Mouse (Mus musculus): ENCODE measurements around the gene Tfip11. TPM values are rescaled to one million over a fixed set of nuclear protein-coding genes. Genes with fewer than 3 reads are reported as not detected.

Gene Tfip11
- total RNA-seq, 2 experiments from 2014 or later: 20.5 to 20.8 TPM

DNA sequence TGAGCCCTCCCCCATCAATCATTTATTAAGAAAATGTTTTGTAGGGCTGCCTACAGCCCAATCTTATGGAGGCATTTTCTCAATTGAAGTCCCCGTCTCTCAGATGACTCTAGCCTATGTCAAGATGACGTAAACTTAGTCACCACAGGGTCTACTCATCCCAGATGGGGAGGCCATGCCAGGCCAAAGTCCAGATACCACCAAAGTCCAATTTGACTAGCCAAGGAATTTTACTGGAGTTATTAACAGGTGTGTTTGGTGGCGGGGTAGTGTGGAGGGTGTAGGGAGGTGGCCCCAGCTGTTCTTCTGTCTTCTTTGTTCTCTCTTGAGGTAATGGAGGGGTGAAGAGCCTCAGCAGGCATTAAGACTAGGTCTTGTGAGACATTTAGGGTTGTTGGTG, 33.9 kb downstream of the Tfip11 start:
- no peak for DNase-seq

DNA sequence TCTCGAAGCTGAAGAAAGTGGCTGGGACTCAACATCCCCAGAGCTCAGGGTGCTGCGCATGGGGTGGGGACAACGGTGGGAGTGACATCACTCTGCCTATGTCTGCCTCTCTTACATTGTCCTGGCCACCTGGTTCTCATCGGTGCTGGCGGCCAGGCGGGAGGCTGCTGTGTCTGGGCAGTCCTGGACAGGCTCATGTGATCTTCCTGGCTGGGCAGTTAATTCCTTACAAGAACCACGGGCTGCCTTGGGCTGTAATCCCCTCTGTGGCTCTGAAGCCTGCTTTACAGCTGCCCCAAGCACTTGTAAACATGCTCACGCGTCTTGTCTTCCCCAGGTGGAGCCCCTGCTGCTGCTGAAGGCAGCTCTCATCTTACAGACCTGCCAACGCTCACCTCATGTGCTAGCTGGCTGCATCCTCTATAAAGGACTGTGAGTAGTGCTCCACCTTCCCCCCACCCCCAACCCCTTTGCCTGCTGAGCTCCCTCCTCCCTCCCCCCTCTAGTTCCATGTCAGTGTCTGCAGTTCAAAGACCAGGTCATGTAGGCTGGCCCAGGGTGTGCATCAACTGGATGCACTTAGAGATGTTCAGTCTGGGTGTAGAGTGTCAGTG, 38.1 kb downstream of the Tfip11 start:
- no peak for DNase-seq

DNA sequence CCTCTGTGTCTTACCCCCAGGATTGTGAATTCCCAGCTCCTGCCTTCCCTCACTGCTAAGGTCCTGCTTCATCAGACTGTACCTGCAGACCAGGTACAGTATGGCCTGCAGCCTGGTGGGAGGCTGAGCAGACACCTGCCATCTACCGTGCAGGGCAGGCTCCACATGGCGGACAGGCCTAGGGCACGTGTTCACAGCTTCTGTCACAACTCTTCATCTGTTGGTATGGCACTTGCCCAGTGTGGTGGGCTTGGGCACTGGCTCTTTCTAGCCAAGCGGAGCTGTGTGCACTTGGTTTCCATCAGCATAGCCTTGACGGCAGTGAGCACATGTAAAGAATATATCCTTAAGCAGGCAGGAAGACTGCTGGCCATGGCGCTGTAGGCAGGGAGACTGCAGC, 40.7 kb downstream of the Tfip11 start:
- DNase-seq: no peak

DNA sequence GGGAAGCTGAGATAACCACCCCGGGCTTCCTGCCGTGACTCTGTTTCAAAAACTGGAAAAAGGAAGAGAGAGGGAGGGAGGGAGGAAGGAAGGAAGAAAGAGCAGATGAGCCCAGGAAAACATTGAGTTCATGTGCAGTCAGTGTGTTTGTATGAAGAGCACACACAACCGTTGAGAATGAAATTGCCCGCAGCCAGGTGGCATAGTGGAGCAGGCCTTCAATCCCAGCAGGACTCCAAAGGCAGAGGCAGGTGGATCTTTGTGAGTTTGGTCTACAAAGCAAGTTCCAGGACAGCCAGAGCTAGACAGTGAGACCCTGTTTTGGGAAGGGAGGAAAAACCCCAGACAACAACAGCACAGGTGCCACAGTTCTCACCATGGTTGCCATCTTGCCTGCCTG, 41.2 kb downstream of the Tfip11 start:
- no peak for DNase-seq

DNA sequence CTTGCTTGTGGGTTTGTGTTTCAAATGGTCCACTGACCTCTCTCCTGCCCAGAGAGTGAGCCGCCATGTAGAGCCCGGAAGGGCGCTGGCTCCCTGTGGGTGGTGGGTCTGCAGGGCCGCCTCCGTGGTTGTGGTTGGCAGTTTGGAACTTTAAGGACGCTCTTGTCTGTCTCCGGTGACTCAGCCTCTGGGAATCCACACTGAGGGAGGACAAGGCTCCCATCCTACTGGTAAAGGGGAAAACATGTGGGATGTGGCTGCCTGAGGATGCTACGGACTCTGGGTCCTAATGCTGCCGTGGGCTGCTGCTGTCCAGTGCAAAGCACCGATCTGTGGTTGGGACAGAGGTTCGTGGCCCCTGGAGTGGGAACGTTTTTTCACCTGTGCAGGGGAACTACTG, 41.8 kb downstream of the Tfip11 start:
- no peak for DNase-seq

DNA sequence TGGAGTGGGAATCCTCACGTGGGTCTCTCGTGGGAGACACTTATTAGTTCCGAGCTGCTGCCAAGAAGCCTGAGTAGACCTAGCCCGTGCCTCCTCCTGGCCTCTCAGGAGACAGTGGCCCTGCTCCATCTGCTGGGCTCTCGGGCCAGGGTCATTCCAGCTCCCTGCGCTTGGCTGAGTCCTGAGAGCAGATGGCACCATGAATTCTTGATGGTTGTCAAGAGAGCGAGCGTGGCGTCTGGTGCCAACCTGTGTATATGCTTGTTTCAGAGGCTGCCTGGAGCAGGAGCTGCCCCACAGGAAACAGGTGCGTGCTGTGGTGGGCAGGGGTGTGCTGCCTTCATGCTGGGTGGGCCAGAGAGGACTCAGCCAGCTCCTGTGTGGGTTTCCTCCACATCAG, 42.5 kb downstream of the Tfip11 start:
- DNase-seq: no peak

DNA sequence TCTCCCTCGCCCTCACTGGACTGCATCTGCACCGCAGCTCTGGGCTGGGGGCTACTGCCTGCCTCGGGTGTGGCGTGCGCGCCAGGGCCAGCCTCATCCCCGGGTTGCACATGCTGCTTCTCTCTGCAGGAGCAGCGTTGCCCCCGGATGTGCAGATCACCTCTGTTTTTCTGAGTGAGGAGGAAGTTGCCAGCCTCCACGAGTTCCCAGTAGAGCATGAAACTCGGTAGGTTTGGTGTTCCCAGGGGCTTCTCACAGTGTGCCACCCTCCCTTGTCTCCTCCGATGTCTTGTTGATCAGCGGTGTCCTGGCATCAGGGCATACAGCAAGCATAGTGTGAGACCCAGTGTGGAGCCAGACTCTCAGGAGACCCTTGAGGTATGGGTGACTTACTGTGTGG, 43.2 kb downstream of the Tfip11 start:
- no peak for DNase-seq

DNA sequence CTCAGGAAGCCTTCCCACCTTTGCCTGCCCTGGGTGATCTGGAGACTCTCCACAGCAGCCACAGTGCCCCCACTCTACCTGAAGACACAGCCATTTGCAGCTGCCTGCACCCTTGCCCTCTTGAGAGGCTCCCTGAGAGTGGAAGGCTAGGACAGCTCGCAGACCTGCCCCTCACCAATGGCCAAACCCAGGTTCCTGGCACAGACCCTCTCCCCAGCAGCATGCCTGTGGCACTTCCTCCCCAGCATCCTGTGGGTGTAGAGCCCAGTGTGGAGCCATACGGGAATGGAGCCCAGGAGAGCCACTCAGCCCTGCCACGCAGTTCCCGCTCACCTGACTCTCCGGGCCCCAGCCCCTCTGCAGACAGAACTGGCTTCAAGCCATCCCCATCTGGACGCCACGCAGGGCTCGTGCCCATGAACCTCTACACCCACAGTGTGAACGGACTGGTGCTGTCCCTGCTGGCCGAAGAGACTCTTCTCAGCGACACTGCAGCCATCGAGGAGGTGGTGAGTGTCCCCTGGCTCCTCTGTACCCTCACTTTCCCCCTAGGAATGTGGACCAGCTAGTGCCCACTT, 44.2 kb downstream of the Tfip11 start:
- DNase-seq: no peak

DNA sequence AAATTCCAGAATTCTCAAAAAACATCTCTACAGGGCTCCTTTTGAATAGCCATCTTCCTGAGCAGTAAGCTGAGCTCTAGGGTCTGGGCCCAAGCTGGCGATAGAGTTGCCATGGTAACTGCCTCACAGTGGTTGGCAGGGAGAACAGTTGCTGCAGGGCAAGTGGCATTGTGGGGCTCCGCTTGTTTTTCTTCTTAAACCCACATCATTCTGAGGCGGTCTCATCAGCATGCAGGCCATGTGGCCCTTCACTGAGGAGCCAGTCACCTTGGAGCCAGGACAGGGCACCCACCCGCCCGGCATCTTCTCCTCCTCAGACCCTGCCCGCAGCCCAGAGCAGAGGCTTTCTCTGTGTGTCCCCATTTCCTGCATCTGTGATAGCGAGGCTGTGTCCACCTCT, 45.8 kb downstream of the Tfip11 start:
- DNase-seq: no peak

DNA sequence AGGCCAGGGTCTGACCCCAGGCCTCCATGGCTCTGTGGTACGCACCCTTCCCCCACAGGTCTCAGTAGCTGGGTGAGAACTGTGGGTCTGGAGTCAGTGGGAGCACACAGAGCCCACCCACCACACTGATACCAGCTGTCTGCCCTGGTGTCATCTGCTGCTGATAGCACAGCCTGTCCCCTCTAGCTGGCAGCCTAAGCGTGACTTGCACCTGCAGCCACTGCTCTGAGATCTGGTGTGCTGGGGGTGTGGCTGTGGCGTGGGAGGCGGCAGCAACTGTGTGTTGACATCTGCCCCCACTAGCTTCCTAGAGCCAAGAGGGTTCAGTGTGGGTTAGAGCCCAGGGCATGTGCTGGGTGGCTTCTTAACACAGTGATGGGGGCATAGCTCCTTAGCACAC, 50.0 kb downstream of the Tfip11 start:
- no peak for DNase-seq

DNA sequence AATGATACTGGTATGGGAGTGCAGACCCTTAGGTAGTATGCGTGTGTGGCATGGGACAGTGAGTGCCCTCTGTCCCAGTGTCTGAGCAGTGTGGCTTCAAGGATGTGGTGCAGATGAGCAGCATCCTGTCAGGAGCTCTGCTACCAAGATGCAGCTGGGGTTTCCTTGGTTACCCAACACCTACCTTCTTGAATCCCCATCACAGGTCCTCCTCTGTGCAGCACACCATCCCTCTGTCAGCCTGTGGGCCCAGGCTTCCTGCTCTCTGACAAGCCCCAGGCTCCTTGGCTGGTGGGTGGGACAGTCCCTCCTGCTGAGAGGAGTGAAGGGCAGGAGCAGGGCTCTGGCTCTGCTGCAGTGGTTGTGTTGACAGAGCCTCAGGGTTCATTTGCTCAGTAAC, 51.2 kb downstream of the Tfip11 start:
- DNase-seq: no peak

DNA sequence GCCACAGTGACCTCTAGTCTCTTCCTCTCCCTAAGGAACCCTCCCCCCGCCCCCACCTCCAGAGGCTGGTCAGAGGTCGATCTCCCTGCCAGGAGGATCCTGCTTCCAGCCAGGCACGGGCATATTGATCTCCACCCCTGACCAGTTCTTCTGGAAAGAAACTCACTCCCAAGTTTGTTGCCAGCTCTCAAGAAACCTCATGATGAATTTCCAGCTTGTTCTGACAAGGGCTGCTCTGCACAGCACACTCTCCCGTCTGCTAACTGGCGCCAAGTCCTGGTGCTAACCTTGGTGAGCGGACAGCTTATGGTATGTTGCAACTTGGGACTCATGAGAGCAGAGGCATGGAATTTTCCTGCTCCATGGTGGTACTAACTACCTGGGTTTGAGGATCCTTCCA, 52.6 kb downstream of the Tfip11 start:
- no peak for DNase-seq

DNA sequence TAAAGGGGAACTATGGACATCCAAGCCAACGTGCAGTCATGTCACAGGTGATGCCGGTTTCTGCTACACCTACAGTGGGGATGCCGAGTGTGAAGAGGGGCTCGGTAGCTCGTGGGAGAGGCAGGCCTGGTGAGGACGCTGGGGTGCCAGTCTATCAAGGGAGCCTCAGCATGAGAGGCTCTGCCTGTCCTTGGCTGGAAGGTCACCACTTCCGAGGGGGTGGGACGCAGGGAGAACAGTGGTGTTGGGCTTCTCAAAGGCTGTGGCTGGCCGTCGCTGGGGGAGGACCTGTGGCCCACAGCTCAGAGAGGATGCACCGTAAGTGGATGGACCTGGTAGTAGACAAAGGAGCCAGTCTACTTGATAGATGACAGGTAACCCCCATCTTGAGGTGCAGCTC, 55.0 kb downstream of the Tfip11 start:
- no peak for DNase-seq

DNA sequence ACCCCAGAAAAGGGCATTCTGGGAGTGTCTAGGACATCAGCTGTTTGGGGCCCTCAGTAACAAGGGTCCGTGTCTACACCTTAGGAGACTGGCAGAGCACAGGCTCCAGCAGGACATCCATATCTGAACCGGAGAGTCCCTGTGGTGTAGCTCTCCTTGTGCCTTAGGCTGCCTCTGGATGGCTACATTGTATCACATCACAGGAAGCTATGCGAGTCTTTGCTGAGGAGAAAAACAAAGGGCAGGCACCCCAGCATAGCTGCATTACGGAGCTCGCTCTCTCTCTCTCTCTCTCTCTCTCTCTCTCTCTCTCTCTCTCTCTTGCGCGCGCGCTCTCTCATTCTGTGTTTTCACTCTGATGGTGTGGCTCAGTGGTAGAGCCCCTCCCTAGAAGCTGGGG, 55.9 kb downstream of the Tfip11 start:
- no peak for DNase-seq

DNA sequence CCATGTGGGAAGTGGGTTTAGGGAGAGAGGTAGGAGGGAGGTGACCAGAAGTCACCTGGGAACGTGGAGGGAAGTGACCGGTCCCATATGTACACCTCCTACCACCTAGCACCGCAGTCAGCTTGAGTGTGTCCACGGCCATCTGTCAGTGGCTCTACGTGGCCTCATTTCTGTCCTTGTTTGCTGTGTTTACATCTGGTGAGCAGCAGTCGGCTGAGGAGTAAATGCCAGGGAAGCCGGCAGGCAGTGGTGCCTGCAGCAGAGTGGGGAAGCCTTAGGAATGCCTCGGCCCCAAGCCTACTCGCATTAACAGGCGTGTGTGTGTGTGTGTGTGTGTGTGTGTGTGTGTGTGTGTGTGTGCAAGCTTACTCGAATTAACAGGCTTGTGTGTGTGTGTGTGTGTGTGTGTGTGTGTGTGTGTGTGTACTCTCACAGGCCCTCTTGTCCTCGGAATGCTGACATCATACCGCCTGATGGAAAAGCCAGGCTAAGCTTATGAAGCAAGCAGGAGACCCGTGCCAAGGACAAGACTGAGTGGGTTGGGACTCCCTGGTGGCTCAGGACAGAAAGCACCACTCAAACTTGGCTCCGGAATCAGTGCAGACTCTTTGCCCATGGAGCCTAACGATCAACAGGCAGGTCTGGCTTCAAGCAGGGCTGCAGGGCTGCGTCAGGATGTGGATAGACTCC, 56.6 kb downstream of the Tfip11 start:
- DNase-seq: peak; percentile 47 to 73

DNA sequence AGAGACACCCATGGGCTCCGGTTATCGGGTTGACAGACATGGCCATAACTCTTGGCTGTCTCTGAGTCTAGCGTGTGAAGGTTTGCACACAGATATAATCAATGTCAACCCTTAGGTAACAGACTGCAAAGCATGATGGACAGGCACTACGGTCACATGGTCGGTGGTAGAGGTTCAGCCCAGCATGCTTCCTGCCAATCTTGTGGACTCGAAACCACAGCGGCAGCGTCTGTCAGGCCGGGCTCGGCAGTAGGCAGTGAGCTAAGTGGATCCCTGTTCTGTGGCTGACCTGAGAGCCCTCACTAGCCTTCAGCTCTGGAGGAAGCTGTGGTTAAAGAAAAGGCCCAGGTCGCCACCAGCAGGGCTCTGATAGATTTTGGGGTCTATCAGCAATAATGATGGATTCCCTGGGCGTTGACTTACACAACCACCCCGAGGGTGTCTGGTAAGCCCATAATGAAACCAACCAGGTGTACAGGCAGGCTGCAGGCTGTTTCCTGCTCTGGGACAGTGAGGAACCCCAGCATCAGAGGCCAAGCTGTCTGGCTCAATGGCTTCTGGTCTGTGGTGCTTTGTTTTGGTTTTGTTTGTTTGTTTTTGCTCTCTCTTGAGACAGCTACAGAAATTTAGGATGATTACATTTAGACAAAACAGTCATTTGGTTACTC, 58.8 kb downstream of the Tfip11 start:
- DNase-seq: no peak

DNA sequence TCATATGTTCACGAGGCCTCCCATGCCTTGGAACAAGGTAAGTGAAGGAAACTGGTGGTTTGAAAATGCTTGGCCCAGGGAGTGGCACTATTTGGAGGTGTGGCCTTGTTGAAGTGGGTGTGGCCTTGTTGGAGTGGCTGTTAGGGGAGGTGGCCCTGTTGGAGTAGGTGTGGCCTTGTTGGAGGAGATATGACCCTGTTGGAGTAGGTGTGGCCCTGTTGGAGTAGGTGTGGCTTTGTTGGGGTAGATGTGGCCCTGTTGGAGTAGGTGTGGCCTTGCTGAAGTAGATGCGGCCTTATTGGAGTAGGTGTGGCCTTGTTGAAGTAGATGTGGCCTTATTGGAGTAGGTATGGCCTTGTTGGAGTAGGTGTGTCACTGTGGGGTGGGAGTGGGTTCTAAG, 59.8 kb downstream of the Tfip11 start:
- no peak for DNase-seq

Other genes with a start within 250 kb of the Tfip11 start
- 1 to 10 TPM; 5.7 to 6.6 TPM for gene Cryba4, start 73.8 kb upstream of the Tfip11 start, total RNA-seq (2021)
- 1 to 10 TPM; 2.0 to 3.1 TPM for gene Crybb1, start 70.5 kb upstream of the Tfip11 start, total RNA-seq (2021)
- 10 to 100 TPM; 47.1 to 50.0 TPM for gene Tpst2, start 49.7 kb upstream of the Tfip11 start, total RNA-seq (2021)
- gene Srrd, start 16.7 kb downstream of the Tfip11 start, total RNA-seq (2021): 10 to 100 TPM in 1 of 2 experiments, 1 to 10 TPM in 1; 6.8 to 10.0 TPM
- 10 to 100 TPM; 10.5 to 12.4 TPM for gene Hps4, start 16.7 kb downstream of the Tfip11 start, total RNA-seq (2021)
- gene Gm6583, start 29.7 kb downstream of the Tfip11 start, total RNA-seq (2021): not detected
- under 1 TPM; 0.42 to 0.87 TPM for gene Asphd2, start 68.5 kb downstream of the Tfip11 start, total RNA-seq (2021)
- not detected for gene Gm6588, start 123.1 kb downstream of the Tfip11 start, total RNA-seq (2021)

Data from heart, adult 18-20 months (tissue).